Mouse (Mus musculus): ENCODE results near the gene Apol7e. TPM values are rescaled to one million over a fixed set of nuclear protein-coding genes. Genes with fewer than 3 reads are reported as not detected.
"Not testable (repeated sequence)": the region's sequence is repeated elsewhere in the genome, so short reads cannot be mapped to it uniquely, and the experiment has no call there.

Gene Apol7e
- total and polyA plus RNA-seq, 2 experiments from 2014 or later = not detected

- not testable (repeated sequence) for H3K36me3 ChIP-seq (ENCODE audit: insufficient read depth, low read length); H3K27ac ChIP-seq (ENCODE audit: low read depth, low read length); H3K4me2 ChIP-seq (ENCODE audit: low read depth, low read length, poor library complexity, severe bottlenecking); ATAC-seq (ENCODE audit: low FRiP score); H3K27me3 ChIP-seq (ENCODE audit: insufficient read depth, low read length); H3K4me1 ChIP-seq (ENCODE audit: insufficient read depth, low read length); H3K9me3 ChIP-seq (ENCODE audit: low read length); H3K4me3 ChIP-seq (ENCODE audit: low read depth, low read length); DNase-seq (ENCODE audit: low spot score); H3K9ac ChIP-seq (replicated peaks; ENCODE audit: low read length, poor library complexity, severe bottlenecking)
- peak; percentile 46 for TF ChIP-seq CTCF (IDR thresholded peaks at IDR 0.05)
- WGBS = 47% methylated on average over 11 of the region's 15 CpGs
Measured at GRCm38 (mm10) chr15:77694687-77695295, 3.9 kb upstream of the Apol7e start.

DNA sequence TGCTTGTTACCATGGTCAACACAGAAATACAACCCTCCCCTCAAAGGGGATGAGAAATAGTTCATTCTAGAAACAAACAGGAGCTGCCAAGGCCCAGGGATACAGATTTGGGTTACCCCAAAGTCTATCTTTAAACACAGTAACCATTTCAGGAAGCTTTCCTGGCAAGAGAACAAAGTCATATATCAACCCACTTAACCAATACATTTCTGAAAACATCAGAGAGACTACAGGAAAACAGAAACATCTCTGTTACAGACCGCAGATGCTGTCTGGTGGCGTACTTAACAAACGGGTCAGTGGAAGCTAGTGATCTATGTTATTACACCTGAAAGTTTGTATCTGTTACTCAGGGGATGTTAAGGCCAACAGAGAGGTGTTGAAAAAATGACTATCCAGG, 6.6 kb downstream of the Apol7e start:
- H3K27ac ChIP-seq (ENCODE audit: low read depth, low read length); H3K36me3 ChIP-seq (ENCODE audit: insufficient read depth, low read length); H3K4me1 ChIP-seq (ENCODE audit: insufficient read depth, low read length); ATAC-seq (ENCODE audit: low FRiP score); H3K9me3 ChIP-seq (ENCODE audit: low read length); H3K4me2 ChIP-seq (ENCODE audit: low read depth, low read length, poor library complexity, severe bottlenecking); H3K9ac ChIP-seq (replicated peaks; ENCODE audit: low read length, poor library complexity, severe bottlenecking); H3K27me3 ChIP-seq (ENCODE audit: insufficient read depth, low read length); H3K4me3 ChIP-seq (ENCODE audit: low read depth, low read length); DNase-seq (ENCODE audit: low spot score): not testable (repeated sequence)
- WGBS = 96% methylated on average over 3 of the region's 3 CpGs

DNA sequence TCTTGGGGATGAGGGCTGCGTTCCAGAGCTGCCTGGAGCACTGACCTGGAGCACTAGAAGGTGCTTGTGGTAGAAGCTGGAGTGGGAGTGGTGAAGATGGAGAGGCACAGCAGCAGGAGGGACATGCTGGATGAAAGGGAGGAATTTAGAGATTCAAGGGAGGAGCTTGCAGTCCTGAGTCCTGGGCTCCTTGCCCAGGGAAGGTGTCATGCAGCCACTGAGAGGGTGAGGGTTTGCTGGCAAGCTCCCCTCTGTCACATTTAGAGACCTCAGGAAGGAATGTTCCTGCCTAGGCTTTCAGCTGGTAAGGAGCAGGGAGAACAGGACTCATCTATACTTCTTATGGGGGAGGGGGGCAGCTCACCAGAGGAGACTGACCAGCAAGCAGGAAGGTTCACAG, 10.3 kb downstream of the Apol7e start:
- no CpG with 5 or more reads among the region's 1 CpGs for WGBS
- not testable (repeated sequence) for H3K4me2 ChIP-seq (ENCODE audit: low read depth, low read length, poor library complexity, severe bottlenecking); H3K27ac ChIP-seq (ENCODE audit: low read depth, low read length); H3K4me3 ChIP-seq (ENCODE audit: low read depth, low read length); H3K36me3 ChIP-seq (ENCODE audit: insufficient read depth, low read length); H3K9me3 ChIP-seq (ENCODE audit: low read length); H3K4me1 ChIP-seq (ENCODE audit: insufficient read depth, low read length); DNase-seq (ENCODE audit: low spot score); H3K27me3 ChIP-seq (ENCODE audit: insufficient read depth, low read length); ATAC-seq (ENCODE audit: low FRiP score); H3K9ac ChIP-seq (replicated peaks; ENCODE audit: low read length, poor library complexity, severe bottlenecking)

DNA sequence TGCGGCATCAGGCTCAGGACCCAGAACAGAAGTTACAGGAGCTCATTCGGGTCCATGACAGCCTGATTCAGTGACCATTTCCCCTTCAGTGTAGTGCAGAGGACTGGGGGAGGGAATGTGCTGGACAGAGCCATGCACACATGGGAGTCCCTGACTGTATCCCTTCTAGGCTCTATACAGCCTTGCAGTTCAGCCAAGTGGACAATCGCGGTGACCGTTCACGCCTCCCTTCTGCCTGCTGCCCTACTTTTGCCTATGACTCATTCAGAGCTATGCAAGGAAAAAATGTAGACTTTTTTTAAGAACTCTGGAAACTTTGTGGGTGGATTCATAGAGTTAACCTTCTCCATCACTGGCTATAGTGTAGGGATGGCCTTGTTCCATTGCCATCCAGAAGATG, 19.6 kb downstream of the Apol7e start:
- ATAC-seq (ENCODE audit: low FRiP score); H3K27me3 ChIP-seq (ENCODE audit: insufficient read depth, low read length); H3K4me1 ChIP-seq (ENCODE audit: insufficient read depth, low read length); H3K9ac ChIP-seq (replicated peaks; ENCODE audit: low read length, poor library complexity, severe bottlenecking); H3K27ac ChIP-seq (ENCODE audit: low read depth, low read length); H3K36me3 ChIP-seq (ENCODE audit: insufficient read depth, low read length); H3K4me3 ChIP-seq (ENCODE audit: low read depth, low read length); H3K9me3 ChIP-seq (ENCODE audit: low read length); DNase-seq (ENCODE audit: low spot score); H3K4me2 ChIP-seq (ENCODE audit: low read depth, low read length, poor library complexity, severe bottlenecking): not testable (repeated sequence)
- WGBS = 83% methylated on average over 2 of the region's 6 CpGs

DNA sequence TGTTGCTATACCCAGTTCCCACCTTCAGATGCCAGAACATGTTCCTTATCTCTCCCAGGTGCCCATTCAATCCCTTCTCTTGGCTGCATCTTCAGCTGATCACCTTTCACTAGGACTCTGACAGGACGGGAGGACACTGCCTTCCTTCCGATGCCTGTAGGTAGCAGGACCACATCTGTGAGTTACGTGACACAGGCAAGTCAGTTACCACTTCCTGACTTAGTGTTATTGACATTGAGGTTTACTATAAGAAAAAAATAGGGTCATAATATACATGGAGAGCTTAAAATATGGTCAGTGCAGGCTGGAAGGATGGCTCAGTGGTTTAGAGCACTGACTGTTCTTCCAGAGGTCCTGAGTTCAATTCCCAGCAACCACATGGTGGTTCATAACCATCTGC, 22.9 kb downstream of the Apol7e start:
- not testable (repeated sequence) for DNase-seq (ENCODE audit: low spot score); ATAC-seq (ENCODE audit: low FRiP score); H3K4me3 ChIP-seq (ENCODE audit: low read depth, low read length); H3K9me3 ChIP-seq (ENCODE audit: low read length); H3K4me2 ChIP-seq (ENCODE audit: low read depth, low read length, poor library complexity, severe bottlenecking); H3K27ac ChIP-seq (ENCODE audit: low read depth, low read length); H3K9ac ChIP-seq (replicated peaks; ENCODE audit: low read length, poor library complexity, severe bottlenecking); H3K27me3 ChIP-seq (ENCODE audit: insufficient read depth, low read length); H3K36me3 ChIP-seq (ENCODE audit: insufficient read depth, low read length); H3K4me1 ChIP-seq (ENCODE audit: insufficient read depth, low read length)
- no CpG with 5 or more reads among the region's 3 CpGs for WGBS

DNA sequence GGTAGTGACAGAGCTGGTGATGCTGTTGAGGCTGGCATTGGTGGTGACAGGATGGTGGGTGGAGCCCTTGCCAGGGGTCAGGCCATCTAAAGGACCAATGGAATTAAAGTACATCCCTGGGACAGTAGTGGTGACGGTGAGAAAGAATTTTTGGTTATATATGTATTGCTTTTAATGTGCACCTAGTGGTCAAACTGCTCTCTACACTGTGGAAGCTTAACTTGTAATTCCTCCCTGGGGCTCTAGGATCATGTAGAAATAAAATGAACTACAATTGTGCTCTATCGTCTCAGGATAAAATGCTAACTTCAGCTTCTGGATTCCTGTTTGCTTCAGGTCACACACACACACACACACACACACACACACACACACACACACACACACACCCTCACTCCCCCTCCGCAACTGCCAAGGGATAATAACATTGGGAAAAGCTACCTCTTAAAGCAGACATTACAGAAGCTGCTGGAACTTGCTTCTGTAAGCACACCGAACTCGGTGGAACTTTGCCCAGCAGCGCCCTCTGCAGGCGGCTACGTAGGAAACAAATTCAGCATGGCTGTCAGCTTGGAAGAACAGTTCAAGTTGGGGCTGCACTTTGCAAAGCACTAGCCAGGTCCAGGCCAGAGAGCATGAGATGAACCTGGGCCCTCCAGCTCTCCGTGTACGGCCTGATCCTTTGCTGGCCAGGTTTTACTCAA, 25.7 kb downstream of the Apol7e start:
- not testable (repeated sequence) for DNase-seq (ENCODE audit: low spot score); ATAC-seq (ENCODE audit: low FRiP score); H3K4me1 ChIP-seq (ENCODE audit: insufficient read depth, low read length); H3K27ac ChIP-seq (ENCODE audit: low read depth, low read length); H3K36me3 ChIP-seq (ENCODE audit: insufficient read depth, low read length); H3K4me3 ChIP-seq (ENCODE audit: low read depth, low read length); H3K4me2 ChIP-seq (ENCODE audit: low read depth, low read length, poor library complexity, severe bottlenecking); H3K9ac ChIP-seq (replicated peaks; ENCODE audit: low read length, poor library complexity, severe bottlenecking); H3K27me3 ChIP-seq (ENCODE audit: insufficient read depth, low read length); H3K9me3 ChIP-seq (ENCODE audit: low read length)
- WGBS = 40% methylated on average over 2 of the region's 10 CpGs

GRCm38 (mm10) chr15:77725393-77726020, 26.9 kb downstream of the Apol7e start:
- not testable (repeated sequence) for H3K27me3 ChIP-seq (ENCODE audit: insufficient read depth, low read length); H3K36me3 ChIP-seq (ENCODE audit: insufficient read depth, low read length); H3K9ac ChIP-seq (replicated peaks; ENCODE audit: low read length, poor library complexity, severe bottlenecking); H3K27ac ChIP-seq (ENCODE audit: low read depth, low read length); H3K9me3 ChIP-seq (ENCODE audit: low read length); ATAC-seq (ENCODE audit: low FRiP score); H3K4me3 ChIP-seq (ENCODE audit: low read depth, low read length); H3K4me2 ChIP-seq (ENCODE audit: low read depth, low read length, poor library complexity, severe bottlenecking); H3K4me1 ChIP-seq (ENCODE audit: insufficient read depth, low read length)
- 78% methylated on average over 3 of the region's 6 CpGs for WGBS
- peak; percentile 44 for DNase-seq (ENCODE audit: low spot score)

All from midbrain, postnatal 0 days (tissue).